Mouse (Mus musculus) stomach, embryonic 14.5 days (tissue): ENCODE results near the gene Iqcn. TPM values are rescaled to one million over a fixed set of nuclear protein-coding genes. Genes with fewer than 3 reads are reported as not detected.

Source experiments
- polyA plus RNA-seq: library from polyadenylated mRNA; unstranded; fragments of >200 nt; fragmentation: Nextera tagmentation; extraction: Ambion mirVana; gene quantifications from 2 replicates; pipeline ENCODE4 v1.2.1, GENCODE M21; 2014

Iqcn gene
- polyA plus RNA-seq, 1 experiment from 2014 or later, result 0.06 TPM

Other genes starting within 250 kb of the Iqcn start
- 20.9 and 22.1 TPM in 2 replicates for gene Klhl26, start 226.5 kb upstream of the Iqcn start, polyA plus RNA-seq
- 4.8 and 6.4 TPM in 2 replicates for gene Tmem59l, start 216.1 kb upstream of the Iqcn start, polyA plus RNA-seq
- 1.6 and 1.8 TPM in 2 replicates for gene Crlf1, start 210.3 kb upstream of the Iqcn start, polyA plus RNA-seq
- gene Rex1bd, start 196.7 kb upstream of the Iqcn start, polyA plus RNA-seq, result 132 and 149 TPM in 2 replicates
- 1,056 and 1,119 TPM in 2 replicates for gene Uba52, start 192.7 kb upstream of the Iqcn start, polyA plus RNA-seq
- gene Fkbp8, start 175.7 kb upstream of the Iqcn start, polyA plus RNA-seq, result 258 and 281 TPM in 2 replicates
- gene Kxd1, start 175.5 kb upstream of the Iqcn start, polyA plus RNA-seq, result 58.9 and 72.3 TPM in 2 replicates
- 17.1 and 17.9 TPM in 2 replicates for gene Ell, start 164.0 kb upstream of the Iqcn start, polyA plus RNA-seq
- gene Isyna1, start 109.1 kb upstream of the Iqcn start, polyA plus RNA-seq, result 81.3 and 82.4 TPM in 2 replicates
- gene Ssbp4, start 94.6 kb upstream of the Iqcn start, polyA plus RNA-seq, result 121 and 122 TPM in 2 replicates
- gene Lrrc25, start 87.3 kb upstream of the Iqcn start, polyA plus RNA-seq, result 1.9 and 2.9 TPM in 2 replicates
- 0.17 and 0.24 TPM in 2 replicates for gene Gdf15, start 71.0 kb upstream of the Iqcn start, polyA plus RNA-seq
- gene Pgpep1, start 43.1 kb upstream of the Iqcn start, polyA plus RNA-seq, result 67.7 and 70.8 TPM in 2 replicates
- 234 and 244 TPM in 2 replicates for gene Lsm4, start 30.2 kb upstream of the Iqcn start, polyA plus RNA-seq
- gene Jund, start 4.5 kb upstream of the Iqcn start, polyA plus RNA-seq, result 78.9 and 105 TPM in 2 replicates
- 0.51 and 0.63 TPM in 2 replicates for gene Gm3336, start 15.1 kb downstream of the Iqcn start, polyA plus RNA-seq
- gene Pde4c, start 20.3 kb downstream of the Iqcn start, polyA plus RNA-seq, result 0.29 and 0.32 TPM in 2 replicates
- gene Rab3a, start 51.2 kb downstream of the Iqcn start, polyA plus RNA-seq, result 27.0 and 28.7 TPM in 2 replicates
- 42.8 and 43.1 TPM in 2 replicates for gene Mpv17l2, start 57.5 kb downstream of the Iqcn start, polyA plus RNA-seq
- gene Pik3r2, start 73.3 kb downstream of the Iqcn start, polyA plus RNA-seq, result 44.5 and 45.1 TPM in 2 replicates
- 10.7 and 13.2 TPM in 2 replicates for gene Mast3, start 101.6 kb downstream of the Iqcn start, polyA plus RNA-seq
- 0.59 TPM in 1 of 2 replicates, not detected in the other for gene Il12rb1, start 105.0 kb downstream of the Iqcn start, polyA plus RNA-seq
- 5.8 and 8.7 TPM in 2 replicates for gene Arrdc2, start 136.3 kb downstream of the Iqcn start, polyA plus RNA-seq
- 1.6 and 2.1 TPM in 2 replicates for gene Kcnn1, start 159.8 kb downstream of the Iqcn start, polyA plus RNA-seq
- gene Ccdc124, start 170.5 kb downstream of the Iqcn start, polyA plus RNA-seq, result 92.1 and 102 TPM in 2 replicates
- 4.2 and 4.8 TPM in 2 replicates for gene Slc5a5, start 189.3 kb downstream of the Iqcn start, polyA plus RNA-seq
- 5,566 and 6,204 TPM in 2 replicates for gene Rpl18a, start 194.0 kb downstream of the Iqcn start, polyA plus RNA-seq
- 41.5 and 42.0 TPM in 2 replicates for gene Map1s, start 202.5 kb downstream of the Iqcn start, polyA plus RNA-seq